Mouse (Mus musculus): Measurements from ENCODE around the gene Guca2a. TPM values are rescaled to one million over a fixed set of nuclear protein-coding genes. Genes with fewer than 3 reads are reported as not detected.
A peak's percentile ranks its signal among the peaks of the same experiment; 100 is the strongest.

Gene Guca2a
- polyA plus RNA-seq, 1 experiment from 2014 or later: not detected

DNA sequence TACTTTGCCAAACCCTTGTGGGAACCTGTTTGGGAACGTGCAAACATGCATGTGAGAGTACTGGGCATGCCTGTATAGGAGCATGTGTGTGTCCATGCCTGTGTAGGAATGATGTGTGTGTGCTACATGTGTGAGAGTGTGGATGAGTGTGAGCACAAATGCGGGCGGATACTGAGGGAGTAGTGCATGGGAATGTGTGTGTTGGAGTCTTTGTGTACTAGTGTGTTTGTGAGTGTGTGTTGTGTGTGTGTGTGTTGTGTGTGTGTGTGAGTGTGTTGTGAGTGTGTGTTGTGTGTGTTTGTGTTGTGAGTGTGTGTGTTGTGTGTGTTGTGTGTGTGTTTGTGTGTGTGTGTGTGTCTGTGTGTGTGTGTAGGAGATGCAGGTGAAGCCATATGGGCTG, 30.7 kb downstream of the Guca2a start:
- H3K4me3 ChIP-seq (replicated peaks): no peak overlapping the region
- H3K36me3 ChIP-seq: no peaks in the 10 kb centered on the region
- no peaks in the 10 kb centered on the region for H3K4me1 ChIP-seq
- no peak overlapping the region for H3K27ac ChIP-seq (replicated peaks)
- H3K27me3 ChIP-seq: no peaks in the 10 kb centered on the region
- 88% methylated on average over 3 of the region's 3 CpGs for WGBS
- no peaks in the 10 kb centered on the region for H3K9me3 ChIP-seq (replicated peaks)
- no peak for ATAC-seq (ENCODE audit: insufficient number of reproducible peaks, low FRiP score, low TSS enrichment, low read depth)
- no peak overlapping the region for H3K4me2 ChIP-seq (replicated peaks)
- no peak overlapping the region for H3K9ac ChIP-seq

DNA sequence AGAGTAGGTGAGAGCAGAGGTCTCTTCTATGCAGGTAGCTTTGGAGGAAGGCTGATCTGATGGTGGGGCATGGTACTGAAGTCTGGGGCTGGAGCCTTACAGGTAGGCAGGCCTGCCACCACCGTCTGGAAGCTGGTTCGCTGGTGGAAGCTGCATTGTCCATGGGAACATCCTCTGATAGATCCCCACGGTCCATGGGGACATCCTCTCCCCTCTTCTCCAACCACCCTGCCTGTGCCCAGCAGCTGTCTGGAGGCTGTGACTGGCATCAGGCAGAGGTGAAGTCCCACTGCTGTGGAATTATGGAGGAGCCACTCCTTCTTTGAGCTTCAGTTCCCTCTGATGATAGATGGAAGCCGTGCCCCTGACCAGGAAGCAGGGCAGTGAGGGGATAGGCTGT, 31.1 kb downstream of the Guca2a start:
- Histone ChIP-seq H3K4me2 (replicated peaks) (no peak overlapping the region), H3K4me3 (replicated peaks) (no peak overlapping the region), H3K27ac (replicated peaks) (no peak overlapping the region), H3K9me3 (replicated peaks) (no peaks in the 10 kb centered on the region), H3K4me1 (no peaks in the 10 kb centered on the region), H3K27me3 (no peaks in the 10 kb centered on the region), H3K9ac (no peak overlapping the region), H3K36me3 (no peaks in the 10 kb centered on the region)
- no peak for ATAC-seq (ENCODE audit: insufficient number of reproducible peaks, low FRiP score, low TSS enrichment, low read depth)
- 75% methylated on average over 4 of the region's 4 CpGs for WGBS

DNA sequence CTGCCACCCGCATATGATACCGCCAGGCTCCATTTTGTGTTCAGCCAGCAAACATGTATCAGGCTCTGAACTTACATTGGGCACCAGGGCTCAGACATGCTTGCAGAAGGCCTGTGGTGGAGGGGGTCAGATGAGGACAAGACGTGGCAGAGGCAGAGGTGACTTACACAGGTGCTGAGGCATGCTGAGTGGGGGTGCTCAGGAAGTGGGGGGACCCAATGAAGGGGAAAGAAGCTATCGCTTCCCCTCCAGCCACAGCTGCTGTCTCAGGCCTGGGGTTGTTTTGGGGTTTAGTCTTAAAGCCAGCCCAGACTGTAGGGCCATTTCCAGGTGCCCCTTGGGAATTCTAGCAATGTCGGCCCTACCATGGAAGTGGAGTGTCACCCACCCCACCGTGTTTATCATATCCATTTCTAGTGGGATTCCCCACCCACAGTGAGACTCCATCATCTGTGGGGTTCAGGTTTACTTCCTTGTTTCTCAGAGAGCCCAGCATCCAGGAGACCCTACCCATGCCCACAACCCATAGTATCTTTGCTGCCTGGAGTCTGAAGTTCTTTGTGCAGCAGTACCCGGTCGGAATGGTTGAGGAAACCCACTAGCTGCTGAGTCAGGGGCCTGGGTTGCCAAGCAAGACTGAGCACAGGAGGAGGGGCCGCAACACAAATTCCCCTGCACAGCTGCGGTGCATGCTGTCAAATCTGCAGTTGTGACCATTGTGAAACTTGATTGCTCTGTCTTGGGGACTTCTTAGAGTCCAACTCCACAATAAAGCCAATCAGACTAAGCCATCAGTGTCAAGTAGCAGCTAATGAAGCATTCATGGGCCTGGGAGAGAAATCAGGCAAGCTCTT, 32.1 kb downstream of the Guca2a start:
- Histone ChIP-seq H3K4me1 (no peaks in the 10 kb centered on the region), H3K9ac (no peak overlapping the region), H3K27ac (replicated peaks) (no peak overlapping the region), H3K4me3 (replicated peaks) (no peak overlapping the region), H3K27me3 (no peaks in the 10 kb centered on the region), H3K4me2 (replicated peaks) (no peak overlapping the region), H3K9me3 (replicated peaks) (no peaks in the 10 kb centered on the region), H3K36me3 (no peaks in the 10 kb centered on the region)
- no peak for ATAC-seq (ENCODE audit: insufficient number of reproducible peaks, low FRiP score, low TSS enrichment, low read depth)
- WGBS: 58% methylated on average over 10 of the region's 10 CpGs

DNA sequence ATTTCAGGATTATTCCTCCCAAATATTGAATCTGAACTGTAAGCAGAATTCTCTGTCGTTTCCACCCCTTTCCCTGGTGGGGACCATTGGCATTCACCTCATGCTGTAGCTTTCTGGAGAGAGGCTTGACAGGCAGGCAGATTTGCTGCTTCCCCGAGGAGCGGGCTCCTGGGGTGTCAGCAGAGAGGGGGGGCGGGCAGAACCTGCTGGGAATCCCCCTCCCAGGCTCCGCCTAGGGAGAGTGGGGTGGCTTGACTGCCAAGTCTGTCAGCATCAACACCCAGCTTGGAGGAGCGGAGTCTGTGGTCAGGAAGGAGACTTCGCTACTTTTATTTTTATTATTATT, 32.7 kb downstream of the Guca2a start:
- no peaks in the 10 kb centered on the region for H3K9me3 ChIP-seq (replicated peaks)
- H3K27me3 ChIP-seq: no peaks in the 10 kb centered on the region
- WGBS: 52% methylated on average over 7 of the region's 7 CpGs
- H3K4me1 ChIP-seq: no peaks in the 10 kb centered on the region
- no peaks in the 10 kb centered on the region for H3K36me3 ChIP-seq
- H3K9ac ChIP-seq: no peak overlapping the region
- H3K4me2 ChIP-seq (replicated peaks): no peak overlapping the region
- no peak overlapping the region for H3K4me3 ChIP-seq (replicated peaks)
- H3K27ac ChIP-seq (replicated peaks): no peak overlapping the region
- ATAC-seq (ENCODE audit: insufficient number of reproducible peaks, low FRiP score, low TSS enrichment, low read depth): no peak

DNA sequence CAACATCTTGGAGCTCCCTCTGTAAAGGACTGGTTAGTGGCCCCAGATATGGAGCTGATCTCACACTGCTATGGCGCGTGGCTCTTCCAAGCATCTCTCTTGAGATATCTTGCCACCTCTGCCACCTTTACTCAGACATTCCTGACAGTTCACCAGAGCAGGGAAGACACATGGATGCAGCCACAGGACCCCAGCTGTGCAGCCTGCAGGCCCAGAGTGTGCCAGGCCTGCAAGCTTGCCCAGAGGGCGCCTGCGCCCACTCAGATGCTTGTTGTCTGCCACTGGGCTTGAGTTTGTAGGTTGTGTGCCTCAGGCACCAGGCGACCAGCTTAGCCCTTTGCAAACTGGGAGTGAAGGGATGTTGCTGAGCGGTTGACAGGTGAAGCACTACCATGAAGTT, 33.2 kb downstream of the Guca2a start:
- Histone ChIP-seq H3K36me3 (no peaks in the 10 kb centered on the region), H3K4me1 (no peaks in the 10 kb centered on the region), H3K9ac (no peak overlapping the region), H3K27ac (replicated peaks) (no peak overlapping the region), H3K27me3 (no peaks in the 10 kb centered on the region), H3K9me3 (replicated peaks) (no peaks in the 10 kb centered on the region), H3K4me2 (replicated peaks) (no peak overlapping the region), H3K4me3 (replicated peaks) (no peak overlapping the region)
- 86% methylated on average over 6 of the region's 6 CpGs for WGBS
- no peak for ATAC-seq (ENCODE audit: insufficient number of reproducible peaks, low FRiP score, low TSS enrichment, low read depth)

DNA sequence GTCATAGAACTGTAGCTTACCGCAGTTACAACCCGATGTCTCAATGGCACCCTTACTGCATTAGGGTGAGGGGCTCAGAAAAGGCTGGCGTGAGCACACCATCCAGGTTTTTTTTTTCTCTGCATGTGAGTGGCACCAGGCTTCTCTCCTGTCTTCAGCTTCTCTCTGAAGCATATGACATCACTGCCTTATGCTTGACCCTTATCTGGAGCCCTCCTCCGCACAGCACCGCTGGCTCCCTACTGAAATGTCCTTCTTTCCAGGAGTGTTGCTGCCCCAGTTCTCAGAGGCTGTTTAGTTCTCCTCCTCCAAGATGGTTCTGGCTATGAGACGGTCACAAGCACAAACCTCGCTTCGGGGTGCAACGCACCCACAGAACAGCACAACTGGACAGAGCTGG, 33.7 kb downstream of the Guca2a start:
- no peak for ATAC-seq (ENCODE audit: insufficient number of reproducible peaks, low FRiP score, low TSS enrichment, low read depth)
- Histone ChIP-seq H3K27me3 (no peaks in the 10 kb centered on the region), H3K4me3 (replicated peaks) (no peak overlapping the region), H3K9me3 (replicated peaks) (no peaks in the 10 kb centered on the region), H3K9ac (no peak overlapping the region), H3K4me1 (no peaks in the 10 kb centered on the region), H3K4me2 (replicated peaks) (no peak overlapping the region), H3K36me3 (no peaks in the 10 kb centered on the region), H3K27ac (replicated peaks) (no peak overlapping the region)
- WGBS: 89% methylated on average over 9 of the region's 9 CpGs

DNA sequence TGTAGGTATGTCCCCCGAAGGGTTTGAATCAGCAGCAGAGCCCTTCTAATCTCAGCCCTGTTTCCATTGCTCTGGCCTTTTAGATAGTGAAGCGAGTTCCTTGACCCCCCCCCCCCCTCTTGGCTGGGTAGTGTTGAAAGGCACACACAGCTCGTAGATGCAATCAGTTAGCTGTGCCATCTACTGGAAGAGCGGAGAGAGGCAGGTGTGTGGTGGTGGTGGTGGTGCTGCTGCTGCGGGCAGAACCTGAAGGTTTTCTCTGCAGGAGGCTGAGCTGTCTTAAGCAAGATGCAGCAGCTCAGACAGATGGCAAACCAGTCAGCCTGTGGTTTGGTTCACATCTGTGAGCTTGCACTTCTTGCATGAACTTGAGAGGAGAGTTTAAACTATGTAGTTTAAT, 35.2 kb downstream of the Guca2a start:
- H3K9me3 ChIP-seq (replicated peaks): no peaks in the 10 kb centered on the region
- no peak overlapping the region for H3K27ac ChIP-seq (replicated peaks)
- H3K4me3 ChIP-seq (replicated peaks): no peak overlapping the region
- no peak for ATAC-seq (ENCODE audit: insufficient number of reproducible peaks, low FRiP score, low TSS enrichment, low read depth)
- no peaks in the 10 kb centered on the region for H3K4me1 ChIP-seq
- no peaks in the 10 kb centered on the region for H3K36me3 ChIP-seq
- H3K27me3 ChIP-seq: no peaks in the 10 kb centered on the region
- WGBS: 26% methylated on average over 5 of the region's 5 CpGs
- H3K4me2 ChIP-seq (replicated peaks): no peak overlapping the region
- no peak overlapping the region for H3K9ac ChIP-seq

DNA sequence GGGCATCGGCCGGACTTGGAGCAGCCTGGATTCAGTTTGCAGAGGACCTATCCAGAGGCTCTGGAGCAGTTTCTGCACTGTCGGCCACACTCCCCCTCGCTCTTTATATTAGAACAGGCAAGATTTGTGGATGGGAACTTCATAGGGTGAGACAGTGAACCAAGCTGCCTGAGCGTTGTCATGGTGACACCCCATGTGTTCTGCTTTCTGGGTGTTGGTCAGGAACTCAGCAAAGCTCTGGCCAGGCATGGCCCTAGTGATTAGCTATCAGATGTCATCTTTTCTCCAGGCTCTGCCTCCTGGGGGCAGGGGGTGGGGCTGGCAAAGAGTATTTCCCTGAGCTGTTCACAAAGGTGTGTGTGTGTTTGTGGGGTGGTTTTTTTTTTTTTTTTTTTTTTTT, 45.1 kb downstream of the Guca2a start:
- ATAC-seq (ENCODE audit: insufficient number of reproducible peaks, low FRiP score, low TSS enrichment, low read depth): peak; percentile 19; the same call in 1 of the 2 replicates
- Histone ChIP-seq H3K9me3 (replicated peaks) (no peaks in the 10 kb centered on the region), H3K27me3 (no peaks in the 10 kb centered on the region), H3K36me3 (no peaks in the 10 kb centered on the region), H3K27ac (replicated peaks) (no peak overlapping the region), H3K4me2 (replicated peaks) (no peak overlapping the region), H3K4me1 (no peaks in the 10 kb centered on the region), H3K9ac (no peak overlapping the region), H3K4me3 (replicated peaks) (no peak overlapping the region)
- WGBS: 64% methylated on average over 5 of the region's 5 CpGs

DNA sequence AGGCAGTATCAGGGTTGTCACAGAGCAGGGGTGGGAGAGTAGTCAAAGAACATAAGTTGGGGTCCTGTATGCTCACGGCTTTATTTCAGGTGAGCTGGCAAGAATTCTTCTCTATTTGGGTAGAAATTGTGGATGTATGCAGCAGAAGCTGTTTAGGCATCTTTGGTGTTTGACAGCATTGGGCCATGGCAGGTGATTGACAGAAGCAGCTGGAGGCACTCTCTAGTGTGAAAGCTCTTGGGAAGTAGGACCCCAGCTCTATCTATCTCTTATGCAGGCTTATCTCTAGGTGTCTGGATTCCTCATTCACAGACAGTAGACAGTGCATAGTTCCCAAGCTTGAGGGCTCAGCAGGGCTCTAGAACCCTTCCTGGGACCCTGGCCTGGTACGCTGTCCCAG, 48.2 kb downstream of the Guca2a start:
- WGBS: 90% methylated on average over 2 of the region's 2 CpGs
- no peaks in the 10 kb centered on the region for H3K9me3 ChIP-seq (replicated peaks)

More for the DNA sequence above, 48.2 kb downstream of the Guca2a start:
- no peak overlapping the region for H3K27ac ChIP-seq (replicated peaks)
- H3K9ac ChIP-seq: no peak overlapping the region
- no peak overlapping the region for H3K4me2 ChIP-seq (replicated peaks)
- no peak for ATAC-seq (ENCODE audit: insufficient number of reproducible peaks, low FRiP score, low TSS enrichment, low read depth)
- H3K4me1 ChIP-seq: no peaks in the 10 kb centered on the region
- H3K27me3 ChIP-seq: no peaks in the 10 kb centered on the region
- no peak overlapping the region for H3K4me3 ChIP-seq (replicated peaks)
- H3K36me3 ChIP-seq: no peaks in the 10 kb centered on the region

Other genes starting within 250 kb of the Guca2a start
- gene Ccdc30, start 222.2 kb upstream of the Guca2a start, polyA plus RNA-seq (2015; fragmentation: Nextera tagmentation; extraction: Ambion mirVana): 8.7 and 10.5 TPM in 2 replicates
- gene Ppcs, start 215.3 kb upstream of the Guca2a start, polyA plus RNA-seq (2015; fragmentation: Nextera tagmentation; extraction: Ambion mirVana): 23.7 and 26.8 TPM in 2 replicates
- 1.8 and 2.1 TPM in 2 replicates for gene Zmynd12, start 214.9 kb upstream of the Guca2a start, polyA plus RNA-seq (2015; fragmentation: Nextera tagmentation; extraction: Ambion mirVana)
- gene Rimkla, start 145.1 kb upstream of the Guca2a start, polyA plus RNA-seq (2015; fragmentation: Nextera tagmentation; extraction: Ambion mirVana): 0.45 and 0.50 TPM in 2 replicates
- gene Foxj3, start 100.7 kb upstream of the Guca2a start, polyA plus RNA-seq (2015; fragmentation: Nextera tagmentation; extraction: Ambion mirVana): 24.3 and 26.1 TPM in 2 replicates
- 6.0 and 6.3 TPM in 2 replicates for gene Frg2f1, start 98.2 kb upstream of the Guca2a start, polyA plus RNA-seq (2015; fragmentation: Nextera tagmentation; extraction: Ambion mirVana)
- not detected in 2 replicates for gene Guca2b, start 21.2 kb downstream of the Guca2a start, polyA plus RNA-seq (2015; fragmentation: Nextera tagmentation; extraction: Ambion mirVana)
- 5.3 and 6.8 TPM in 2 replicates for gene Hivep3, start 96.1 kb downstream of the Guca2a start, polyA plus RNA-seq (2015; fragmentation: Nextera tagmentation; extraction: Ambion mirVana)